Mouse (Mus musculus) MN1 (cell line): ENCODE data around the gene Scgb2b3.

Source experiments
- DNase-seq: peaks from one replicate; pipeline ENCODE4 v3.0.0-alpha.2; 2016; ENCODE audit warnings: low spot score

The Scgb2b3 gene

GRCm38 (mm10) chr7:31362022-31362560 lies at the start of gene Scgb2b3:
Scgb2b3 (minus strand) TSS chr7:31362072.
- DNase-seq = no peak

- DNase-seq = no peak
Observed at GRCm38 (mm10) chr7:31375292-31375691, 13.4 kb upstream of the Scgb2b3 start, which contains the start of gene Scgb1b3. Scgb1b3 (plus strand) TSS chr7:31375592.
